Mouse (Mus musculus) midbrain, embryonic 16.5 days (tissue): ENCODE measurements around the gene Dcaf8. TPM values are rescaled to one million over a fixed set of nuclear protein-coding genes. Genes with fewer than 3 reads are reported as not detected.
"Not testable (repeated sequence)": the region's sequence is repeated elsewhere in the genome, so short reads cannot be mapped to it uniquely, and the experiment has no call there.

Source experiments
- ATAC-seq: fragments of 200-750 bp; cut with Nextera tagmentation; 2 replicates; pipeline ENCODE4 v1.8.0; 2017; ENCODE audit warnings: moderate TSS enrichment
- H3K27ac ChIP-seq: fragments of 300-500 bp; sonication (generic); 2 replicates; pipeline ENCODE4 v1.5.1; 2014; ENCODE audit warnings: mild to moderate bottlenecking, low read length, mixed read lengths
- H3K27me3 ChIP-seq: fragments of 300-500 bp; sonication (generic); 2 replicates; pipeline ENCODE4 v1.6.1; 2014; ENCODE audit warnings: low read depth, low read length, mixed read lengths; ENCODE audit not compliant: control insufficient read depth, insufficient read depth
- H3K36me3 ChIP-seq: fragments of 300-500 bp; sonication (generic); 2 replicates; pipeline ENCODE4 v1.6.1; 2014; ENCODE audit warnings: mild to moderate bottlenecking, low read length, moderate library complexity, mixed read lengths; ENCODE audit not compliant: control insufficient read depth, insufficient read depth
- H3K4me1 ChIP-seq: fragments of 300-500 bp; sonication (generic); 2 replicates; pipeline ENCODE4 v1.6.1; 2014; ENCODE audit warnings: mild to moderate bottlenecking, low read length, mixed read lengths; ENCODE audit not compliant: control insufficient read depth, insufficient read depth
- H3K4me2 ChIP-seq: fragments of 300-500 bp; sonication (generic); 2 replicates; pipeline ENCODE4 v1.6.1; 2014; ENCODE audit warnings: mild to moderate bottlenecking, low read length, mixed read lengths
- H3K4me3 ChIP-seq: fragments of 300-500 bp; sonication (generic); 2 replicates; pipeline ENCODE4 v1.5.1; 2014; ENCODE audit warnings: low read depth, mild to moderate bottlenecking, low read length, moderate library complexity, mixed read lengths
- H3K9ac ChIP-seq: fragments of 300-500 bp; sonication (generic); 2 replicates; pipeline ENCODE4 v1.6.1; 2014; ENCODE audit warnings: low read depth, low read length, mixed read lengths
- H3K9me3 ChIP-seq: fragments of 300-500 bp; sonication (generic); replicated peaks from 2 replicates; pipeline ENCODE4 v1.6.1; 2014; ENCODE audit warnings: mild to moderate bottlenecking, low read length, mixed read lengths; ENCODE audit not compliant: control insufficient read depth, poor library complexity, severe bottlenecking
- WGBS: fragments of 180-500 bp; shearing (Covaris S2); extraction: QIAGEN DNeasy Blood & Tissue Kit; methylation state at CpG from one replicate; pipeline ENCODE4 v1.1.7; 2014; 5-methylcytosine and 5-hydroxymethylcytosine counted together
- polyA plus RNA-seq: library from polyadenylated mRNA; unstranded; fragments of >200 nt; fragmentation: Nextera tagmentation; extraction: Ambion mirVana; gene quantifications from 2 replicates; pipeline ENCODE4 v1.2.1, GENCODE M21; 2015

The Dcaf8 gene
- polyA plus RNA-seq, 1 experiment from 2014 or later: 84.7 TPM

DNA sequence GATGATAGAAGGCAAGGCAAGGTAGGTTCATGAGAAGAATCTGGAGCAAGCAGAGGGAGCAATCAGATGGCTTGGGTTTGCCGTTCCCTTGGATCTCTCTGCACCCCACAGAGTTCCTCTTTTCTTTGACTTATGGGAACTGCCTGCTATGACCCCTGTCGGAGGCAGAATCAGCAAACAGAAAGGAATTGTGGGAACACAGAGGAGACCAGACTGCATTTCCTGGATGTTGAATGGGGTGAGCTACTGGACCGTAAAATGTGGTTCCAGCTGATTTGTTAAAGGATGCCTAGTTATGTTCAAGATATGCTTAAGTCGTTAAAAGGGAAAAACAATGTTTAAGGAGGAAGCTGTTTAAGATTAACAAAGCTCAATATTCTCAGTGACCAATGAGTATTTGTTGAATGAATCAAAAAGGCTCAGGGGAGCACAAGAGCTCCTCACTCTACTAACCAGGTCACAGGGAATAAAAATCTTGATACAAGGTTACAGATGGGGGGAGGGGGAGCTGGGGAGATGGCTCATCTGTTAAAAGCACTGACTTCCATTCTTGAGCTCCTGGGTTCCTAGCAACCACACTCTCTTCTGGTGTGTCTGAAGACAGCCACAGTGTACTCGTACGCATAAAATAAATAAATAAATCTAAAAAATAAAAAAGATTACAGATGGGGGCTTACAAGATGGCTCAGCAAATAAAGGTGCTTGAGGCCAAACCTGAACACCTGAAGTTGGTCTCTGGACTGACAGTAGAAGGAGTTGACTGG is 93.2 kb downstream of the Dcaf8 start:
- Histone ChIP-seq H3K4me1 (no peaks in the 10 kb centered on the region), H3K36me3 (no peaks in the 10 kb centered on the region), H3K4me3 (no peak overlapping the region), H3K9ac (no peak overlapping the region), H3K4me2 (no peak overlapping the region), H3K27me3 (no peaks in the 10 kb centered on the region), H3K27ac (no peak overlapping the region), H3K9me3 (no peaks in the 10 kb centered on the region)
- WGBS: 26% methylated on average over 6 of the region's 6 CpGs
- no peak for ATAC-seq

DNA sequence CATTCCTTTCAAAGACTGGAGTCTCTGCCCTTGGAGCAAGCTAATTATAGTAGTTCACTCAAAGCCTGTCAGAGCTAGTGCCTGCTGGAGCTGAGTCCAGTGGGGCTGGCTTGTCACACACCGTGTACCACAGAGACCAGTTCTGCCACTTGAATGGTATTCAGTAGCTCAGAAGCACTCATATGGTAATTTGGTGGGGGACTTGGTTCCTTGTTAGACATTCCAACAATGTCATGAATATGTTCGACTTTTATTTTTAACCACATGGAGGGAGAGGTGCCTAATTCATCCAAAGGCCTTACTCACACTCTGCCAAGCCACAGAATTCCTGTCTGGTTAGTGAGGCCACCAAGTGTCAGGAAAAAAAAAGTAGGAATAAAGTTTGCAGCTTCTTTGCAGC is 94.5 kb downstream of the Dcaf8 start:
- 17% methylated on average over 2 of the region's 2 CpGs for WGBS
- no peaks in the 10 kb centered on the region for H3K4me1 ChIP-seq
- H3K4me2 ChIP-seq: no peak overlapping the region
- no peak overlapping the region for H3K27ac ChIP-seq
- H3K36me3 ChIP-seq: no peaks in the 10 kb centered on the region
- H3K4me3 ChIP-seq: no peak overlapping the region
- H3K27me3 ChIP-seq: no peaks in the 10 kb centered on the region
- no peaks in the 10 kb centered on the region for H3K9me3 ChIP-seq
- no peak overlapping the region for H3K9ac ChIP-seq
- peak; percentile 84 for ATAC-seq

DNA sequence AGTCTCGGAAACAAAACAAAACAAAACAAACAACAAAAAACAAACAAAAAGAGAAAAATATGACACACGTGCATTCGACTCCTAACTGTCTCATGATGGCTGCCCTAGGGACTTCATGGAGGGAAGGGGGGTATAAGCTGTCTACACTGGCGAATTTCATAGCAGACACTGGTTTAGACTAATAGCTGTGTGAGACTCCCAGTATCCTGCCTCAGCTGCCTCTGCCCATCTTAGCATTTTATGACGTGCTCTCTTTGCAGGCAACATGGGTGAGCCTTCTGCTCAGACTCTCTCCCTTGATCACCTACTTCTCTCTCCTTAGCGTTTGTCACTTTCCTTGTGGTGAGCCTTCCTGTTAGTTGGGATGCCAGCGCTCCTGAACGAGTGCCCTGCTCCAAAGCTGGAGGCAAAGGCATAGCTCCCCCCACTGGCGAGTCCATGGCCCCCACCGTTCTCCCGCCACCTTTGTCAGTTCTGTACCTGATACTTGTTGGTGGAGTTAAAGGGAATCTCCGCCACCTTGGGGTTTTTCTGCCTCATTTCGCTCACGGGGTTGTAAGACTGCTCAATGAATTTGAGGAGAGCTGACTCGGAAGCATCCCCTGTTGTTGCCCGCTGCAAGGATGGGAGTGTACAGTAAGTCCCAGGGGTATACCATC is 95.8 kb downstream of the Dcaf8 start:
- H3K4me3 ChIP-seq: no peak overlapping the region
- WGBS: 33% methylated on average over 16 of the region's 16 CpGs
- H3K9me3 ChIP-seq: no peaks in the 10 kb centered on the region
- H3K9ac ChIP-seq: no peak overlapping the region
- no peaks in the 10 kb centered on the region for H3K4me1 ChIP-seq
- H3K27me3 ChIP-seq: no peaks in the 10 kb centered on the region
- H3K27ac ChIP-seq: no peak overlapping the region
- ATAC-seq: no peak
- no peak overlapping the region for H3K4me2 ChIP-seq
- H3K36me3 ChIP-seq: no peaks in the 10 kb centered on the region

DNA sequence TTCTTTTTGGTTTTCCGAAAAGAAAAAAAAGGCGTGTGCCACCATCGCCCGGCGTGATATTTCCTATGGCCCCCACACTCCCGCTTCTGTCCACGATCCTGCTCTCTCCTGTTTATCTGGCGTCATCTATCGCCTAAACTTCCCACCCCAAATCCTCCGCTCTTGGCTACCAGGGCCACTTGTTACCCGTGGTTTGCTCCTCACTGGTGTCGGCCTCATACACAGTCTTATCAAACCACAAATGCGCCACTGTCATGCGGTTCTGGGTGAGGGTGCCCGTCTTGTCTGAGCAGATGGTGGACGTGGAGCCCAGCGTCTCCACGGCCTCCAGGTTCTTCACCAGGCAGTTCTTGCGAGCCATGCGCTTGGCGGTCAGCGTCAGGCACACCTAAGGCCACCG is 96.8 kb downstream of the Dcaf8 start:
- H3K4me3 ChIP-seq, H3K27ac ChIP-seq, ATAC-seq, H3K27me3 ChIP-seq, H3K4me1 ChIP-seq, H3K4me2 ChIP-seq, H3K9ac ChIP-seq, H3K36me3 ChIP-seq, H3K9me3 ChIP-seq: not testable (repeated sequence)
- 53% methylated on average over 23 of the region's 23 CpGs for WGBS

Other genes with a start within 250 kb of the Dcaf8 start
- gene Slamf6, start 230.6 kb upstream of the Dcaf8 start, polyA plus RNA-seq: not detected in 2 replicates
- 43.7 and 44.0 TPM in 2 replicates for gene Vangl2, start 119.6 kb upstream of the Dcaf8 start, polyA plus RNA-seq
- 0.45 and 1.2 TPM in 2 replicates for gene Nhlh1, start 90.5 kb upstream of the Dcaf8 start, polyA plus RNA-seq
- gene Copa, start 65.6 kb upstream of the Dcaf8 start, polyA plus RNA-seq: 209 and 222 TPM in 2 replicates
- gene Ncstn, start 65.3 kb upstream of the Dcaf8 start, polyA plus RNA-seq: 105 and 107 TPM in 2 replicates
- 160 and 162 TPM in 2 replicates for gene Pex19, start 21.3 kb upstream of the Dcaf8 start, polyA plus RNA-seq
- gene Pea15a, start 58.7 kb downstream of the Dcaf8 start, polyA plus RNA-seq: 460 and 525 TPM in 2 replicates
- gene Casq1, start 71.8 kb downstream of the Dcaf8 start, polyA plus RNA-seq: 1.8 and 2.2 TPM in 2 replicates
- gene Atp1a4, start 110.3 kb downstream of the Dcaf8 start, polyA plus RNA-seq: not detected in 2 replicates
- 63.9 and 64.0 TPM in 2 replicates for gene Igsf8, start 113.6 kb downstream of the Dcaf8 start, polyA plus RNA-seq
- 53.2 and 69.0 TPM in 2 replicates for gene Atp1a2, start 150.0 kb downstream of the Dcaf8 start, polyA plus RNA-seq
- gene Kcnj9, start 181.2 kb downstream of the Dcaf8 start, polyA plus RNA-seq: 7.7 and 7.8 TPM in 2 replicates
- gene Kcnj10, start 193.1 kb downstream of the Dcaf8 start, polyA plus RNA-seq: 1.5 and 2.5 TPM in 2 replicates
- 3.4 and 3.5 TPM in 2 replicates for gene Pigm, start 228.5 kb downstream of the Dcaf8 start, polyA plus RNA-seq